Mouse (Mus musculus) limb, embryonic 11.5 days (tissue): ENCODE measurements around the gene Bend7. TPM values are rescaled to one million over a fixed set of nuclear protein-coding genes. Genes with fewer than 3 reads are reported as not detected.

Experiments
- ATAC-seq: fragments of 200-750 bp; cut with Nextera tagmentation; 2 replicates; pipeline ENCODE4 v1.8.0; 2017; ENCODE audit warnings: low read depth; ENCODE audit not compliant: insufficient number of reproducible peaks, low FRiP score, low TSS enrichment
- DNase-seq: peaks from one replicate; pipeline ENCODE4 v3.0.0-alpha.2; 2015; ENCODE audit warnings: low spot score
- H3K27ac ChIP-seq: fragments of 300-500 bp; sonication (generic); replicated peaks from 2 replicates; pipeline ENCODE4 v1.5.1; 2014; ENCODE audit warnings: low read depth, mild to moderate bottlenecking, low read length
- H3K27me3 ChIP-seq: fragments of 300-500 bp; sonication (generic); 2 replicates; pipeline ENCODE4 v1.6.1; 2014; ENCODE audit warnings: mild to moderate bottlenecking, low read length, mixed read lengths; ENCODE audit not compliant: control insufficient read depth, insufficient read depth
- H3K36me3 ChIP-seq: fragments of 300-500 bp; sonication (generic); 2 replicates; pipeline ENCODE4 v1.6.1; 2014; ENCODE audit warnings: mild to moderate bottlenecking, low read length, moderate library complexity, mixed read lengths; ENCODE audit not compliant: control insufficient read depth, insufficient read depth
- H3K4me1 ChIP-seq: fragments of 300-500 bp; sonication (generic); 2 replicates; pipeline ENCODE4 v1.6.1; 2014; ENCODE audit warnings: low read length, mixed read lengths; ENCODE audit not compliant: control insufficient read depth, insufficient read depth
- H3K4me2 ChIP-seq: fragments of 300-500 bp; sonication (generic); 2 replicates; pipeline ENCODE4 v1.6.1; 2014; ENCODE audit warnings: low read depth, mild to moderate bottlenecking, moderate library complexity; ENCODE audit not compliant: severe bottlenecking
- H3K4me3 ChIP-seq: fragments of 300-500 bp; sonication (generic); 2 replicates; pipeline ENCODE4 v1.5.1; 2014; ENCODE audit warnings: low read depth, low read length
- H3K9ac ChIP-seq: fragments of 300-500 bp; sonication (generic); 2 replicates; pipeline ENCODE4 v1.6.1; 2014; ENCODE audit warnings: mild to moderate bottlenecking, low read length
- H3K9me3 ChIP-seq: fragments of 300-500 bp; sonication (generic); 2 replicates; pipeline ENCODE4 v1.6.1; 2016; ENCODE audit warnings: low read length; ENCODE audit not compliant: control insufficient read depth
- WGBS: fragments of 180-500 bp; shearing (Covaris S2); extraction: QIAGEN DNeasy Blood & Tissue Kit; methylation state at CpG from one replicate; pipeline ENCODE4 v1.1.7; 2014; 5-methylcytosine and 5-hydroxymethylcytosine counted together
- polyA plus RNA-seq: library from polyadenylated mRNA; unstranded; fragments of >200 nt; fragmentation: Nextera tagmentation; extraction: Ambion mirVana; gene quantifications from 2 replicates; pipeline ENCODE4 v1.2.1, GENCODE M21; 2014

The Bend7 gene
- polyA plus RNA-seq, 1 experiment from 2014 or later, result 2.2 TPM

GRCm38 (mm10) chr2:4828032-4828431 is 110.4 kb downstream of the Bend7 start:
- Histone ChIP-seq H3K36me3 (no peaks in the 10 kb centered on the region), H3K9me3 (no peaks in the 10 kb centered on the region), H3K4me2 (no peak overlapping the region), H3K27me3 (no peaks in the 10 kb centered on the region), H3K4me3 (no peak overlapping the region), H3K9ac (no peak overlapping the region), H3K27ac (no peak overlapping the region), H3K4me1 (no peaks in the 10 kb centered on the region)
- DNase-seq, result no peak
- no peak for ATAC-seq
- 82% methylated on average over 5 of the region's 5 CpGs for WGBS

DNA sequence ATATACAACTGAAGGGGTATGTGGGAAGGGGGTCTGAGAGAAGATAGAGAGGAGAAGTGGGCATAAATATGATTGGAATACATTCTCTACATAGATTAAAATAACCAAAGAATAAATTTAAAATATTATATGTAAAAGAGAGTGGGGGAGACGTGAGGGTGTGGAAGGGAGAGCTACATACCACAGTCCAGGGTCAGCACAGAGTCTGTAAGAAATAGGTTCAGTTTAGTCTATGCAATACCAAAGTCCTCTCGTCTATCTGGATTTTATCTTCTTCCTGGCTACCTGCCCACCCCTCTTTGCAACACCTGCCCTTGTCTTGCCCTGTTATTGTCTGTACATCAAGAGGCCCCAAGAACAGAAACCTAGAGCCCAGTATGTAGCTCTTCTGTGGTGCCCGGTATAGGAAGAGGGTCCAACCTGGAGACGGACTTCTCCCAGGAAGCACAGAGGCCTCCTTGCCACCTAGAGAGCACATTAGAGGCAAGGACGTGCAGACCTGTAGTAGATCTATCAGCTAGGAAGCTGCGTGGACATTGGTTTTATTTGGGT is 110.9 kb downstream of the Bend7 start:
- no peaks in the 10 kb centered on the region for H3K27me3 ChIP-seq
- H3K4me2 ChIP-seq, result no peak overlapping the region
- H3K4me3 ChIP-seq, result no peak overlapping the region
- WGBS, result 85% methylated on average over 6 of the region's 6 CpGs
- ATAC-seq, result no peak
- H3K9me3 ChIP-seq, result no peaks in the 10 kb centered on the region
- H3K9ac ChIP-seq, result no peak overlapping the region
- H3K4me1 ChIP-seq, result no peaks in the 10 kb centered on the region
- H3K36me3 ChIP-seq, result no peaks in the 10 kb centered on the region
- no peak for DNase-seq
- no peak overlapping the region for H3K27ac ChIP-seq

GRCm38 (mm10) chr2:4829007-4829406 is 111.4 kb downstream of the Bend7 start:
- Histone ChIP-seq H3K4me3 (no peak overlapping the region), H3K27me3 (no peaks in the 10 kb centered on the region), H3K36me3 (no peaks in the 10 kb centered on the region), H3K9me3 (no peaks in the 10 kb centered on the region), H3K27ac (no peak overlapping the region), H3K9ac (no peak overlapping the region), H3K4me2 (no peak overlapping the region), H3K4me1 (no peaks in the 10 kb centered on the region)
- no peak for DNase-seq
- no peak for ATAC-seq
- WGBS, result 85% methylated on average over 4 of the region's 4 CpGs

DNA sequence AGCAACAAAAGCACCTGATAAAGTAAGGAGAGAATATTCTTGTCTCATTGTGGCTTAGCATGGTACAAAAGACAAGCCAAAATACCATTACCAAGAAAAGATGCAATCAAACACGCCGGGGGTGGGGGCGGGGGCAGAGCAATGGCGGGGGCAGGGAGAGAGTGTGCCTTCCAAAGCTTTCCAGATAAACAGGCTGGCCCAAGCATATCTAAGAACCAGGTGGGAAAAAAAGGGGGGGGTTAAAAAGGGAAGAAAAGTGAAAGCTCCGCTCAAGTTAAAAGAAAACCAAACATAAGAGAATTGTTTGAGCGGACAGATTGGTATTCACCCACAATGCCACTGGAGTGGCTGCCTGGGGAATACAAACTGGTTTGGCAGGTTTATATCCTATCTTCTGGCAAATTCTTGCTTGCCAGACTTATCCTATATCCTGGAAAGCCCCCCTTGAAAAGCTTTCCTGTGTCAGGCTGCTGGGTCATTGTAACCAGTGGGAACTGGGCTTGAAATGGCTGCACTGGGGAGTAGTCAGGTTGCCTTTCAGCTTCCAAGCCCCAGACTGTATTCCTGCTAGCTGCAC is 111.9 kb downstream of the Bend7 start:
- no peak overlapping the region for H3K4me2 ChIP-seq
- no peaks in the 10 kb centered on the region for H3K4me1 ChIP-seq
- no peak overlapping the region for H3K9ac ChIP-seq
- no peaks in the 10 kb centered on the region for H3K27me3 ChIP-seq
- no peak for ATAC-seq
- no peaks in the 10 kb centered on the region for H3K36me3 ChIP-seq
- H3K27ac ChIP-seq, result no peak overlapping the region
- WGBS, result 82% methylated on average over 6 of the region's 6 CpGs
- no peak overlapping the region for H3K4me3 ChIP-seq
- DNase-seq, result no peak
- H3K9me3 ChIP-seq, result no peaks in the 10 kb centered on the region

DNA sequence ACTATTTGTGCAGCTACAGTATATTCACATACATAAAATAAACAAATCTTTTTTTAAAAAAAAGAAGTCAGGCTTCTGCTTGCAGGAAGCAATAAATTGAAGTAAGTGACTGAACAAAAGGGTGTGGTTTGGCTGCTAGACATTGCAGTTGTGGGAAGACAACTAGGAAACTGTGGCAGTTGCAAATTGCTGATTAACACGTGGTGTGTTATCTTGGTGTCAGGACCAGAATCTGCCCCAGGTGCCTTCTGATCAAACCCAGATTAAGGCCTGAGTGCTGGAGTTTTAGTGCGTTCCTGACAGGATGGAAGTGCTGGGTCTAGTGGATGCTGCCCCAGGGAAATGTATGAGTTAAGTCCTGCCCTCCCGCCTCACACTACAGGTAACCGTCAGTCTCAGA is 113.9 kb downstream of the Bend7 start:
- H3K4me1 ChIP-seq, result no peaks in the 10 kb centered on the region
- no peaks in the 10 kb centered on the region for H3K9me3 ChIP-seq
- H3K27me3 ChIP-seq, result no peaks in the 10 kb centered on the region
- no peak for DNase-seq
- H3K4me3 ChIP-seq, result no peak overlapping the region
- no peak for ATAC-seq
- no peak overlapping the region for H3K27ac ChIP-seq
- 64% methylated on average over 4 of the region's 4 CpGs for WGBS
- no peak overlapping the region for H3K4me2 ChIP-seq
- no peaks in the 10 kb centered on the region for H3K36me3 ChIP-seq
- no peak overlapping the region for H3K9ac ChIP-seq

- no peak for ATAC-seq
- H3K36me3 ChIP-seq, result no peaks in the 10 kb centered on the region
- WGBS, result 90% methylated on average over 4 of the region's 4 CpGs
Measured at GRCm38 (mm10) chr2:4832166-4832565, 114.5 kb downstream of the Bend7 start.

GRCm38 (mm10) chr2:4849449-4849848 is 131.8 kb downstream of the Bend7 start:
- ATAC-seq (no peak), DNase-seq (no peak)
- H3K9me3 ChIP-seq, result no peaks in the 10 kb centered on the region
- no peaks in the 10 kb centered on the region for H3K4me1 ChIP-seq
- H3K4me3 ChIP-seq, result no peak overlapping the region
- no peaks in the 10 kb centered on the region for H3K36me3 ChIP-seq
- H3K4me2 ChIP-seq, result no peak overlapping the region
- H3K27ac ChIP-seq, result no peak overlapping the region
- 84% methylated on average over 2 of the region's 2 CpGs for WGBS
- H3K9ac ChIP-seq, result no peak overlapping the region
- no peaks in the 10 kb centered on the region for H3K27me3 ChIP-seq

More at GRCm38 (mm10) chr2:4832166-4832565, 114.5 kb downstream of the Bend7 start:
- H3K4me2 ChIP-seq, result no peak overlapping the region
- no peak overlapping the region for H3K27ac ChIP-seq
- no peak for DNase-seq
- no peaks in the 10 kb centered on the region for H3K27me3 ChIP-seq
- no peak overlapping the region for H3K9ac ChIP-seq
- H3K9me3 ChIP-seq, result no peaks in the 10 kb centered on the region
- no peaks in the 10 kb centered on the region for H3K4me1 ChIP-seq
- H3K4me3 ChIP-seq, result no peak overlapping the region
